Mouse (Mus musculus) adrenal gland, adult 2 months (tissue): ENCODE results near the gene Pde11a. TPM values are rescaled to one million over a fixed set of nuclear protein-coding genes. Genes with fewer than 3 reads are reported as not detected.

Experiments used
- DNase-seq: peaks from one replicate; pipeline ENCODE4 v3.0.0; 2021
- polyA plus RNA-seq: library from polyadenylated mRNA; depleted of rRNA; stranded (reverse); fragments of >200 nt; gene quantifications from 2 replicates; pipeline ENCODE4 v1.2.3, GENCODE M21; 2012
- total RNA-seq, 2 experiments: library from RNA; stranded (reverse); gene quantifications; 2 replicates each; pipeline ENCODE4 v1.2.3; 2021

Gene Pde11a
- total and polyA plus RNA-seq, 3 experiments = 0.17 to 0.31 TPM; not detected in 1

- DNase-seq = no peak
Observed at GRCm38 (mm10) chr2:76320336-76320735, 18.2 kb downstream of the Pde11a start.

- DNase-seq = no peak
Observed at GRCm38 (mm10) chr2:76319231-76319630, 19.3 kb downstream of the Pde11a start.

DNA sequence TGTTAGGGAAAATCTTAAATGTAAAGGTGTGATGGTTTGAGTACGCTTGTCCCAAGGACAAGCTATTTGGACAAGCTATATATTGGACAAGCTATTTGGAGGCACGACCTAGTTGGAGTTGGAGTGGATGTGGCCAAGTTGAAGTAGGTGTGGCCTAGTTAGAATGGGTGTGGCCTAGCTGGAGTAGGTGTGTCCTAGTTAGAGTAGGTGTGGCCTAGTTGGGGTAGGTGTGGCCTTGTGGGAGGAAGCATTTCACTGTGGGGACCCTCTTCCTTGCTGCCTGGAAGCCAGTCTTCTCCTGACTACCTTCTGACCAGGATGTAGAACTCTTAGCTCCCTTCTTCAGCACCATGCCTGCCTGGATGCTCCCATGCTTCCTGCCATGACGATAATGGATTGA, 50.9 kb downstream of the Pde11a start:
- DNase-seq = no peak

DNA sequence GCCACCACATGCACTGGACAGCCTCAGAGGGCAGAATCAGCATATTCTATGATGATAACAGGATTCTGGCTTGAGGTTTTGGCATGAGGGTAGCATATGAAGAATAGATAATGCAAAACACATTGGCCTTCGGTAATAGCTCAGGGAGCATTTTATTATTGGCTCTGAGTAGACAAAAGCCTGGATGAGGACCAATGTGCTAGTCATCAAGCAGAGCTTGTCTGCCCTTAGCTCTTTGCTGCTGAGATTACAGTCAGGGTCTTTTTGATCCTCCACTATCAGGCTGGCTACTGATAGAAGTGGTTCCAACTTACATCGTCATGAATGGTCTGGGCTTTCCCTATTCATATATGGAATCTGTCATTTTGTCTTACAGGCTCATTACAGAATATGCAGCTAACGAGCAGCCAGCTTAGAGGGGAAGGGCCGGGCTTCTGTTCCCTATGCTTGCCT, 52.3 kb downstream of the Pde11a start:
- DNase-seq = no peak

GRCm38 (mm10) chr2:76285150-76285549, 53.4 kb downstream of the Pde11a start:
- no peak for DNase-seq

GRCm38 (mm10) chr2:76283378-76284132, 55.0 kb downstream of the Pde11a start:
- no peak for DNase-seq

- DNase-seq = no peak
Observed at GRCm38 (mm10) chr2:76269494-76269893, 69.1 kb downstream of the Pde11a start.

DNA sequence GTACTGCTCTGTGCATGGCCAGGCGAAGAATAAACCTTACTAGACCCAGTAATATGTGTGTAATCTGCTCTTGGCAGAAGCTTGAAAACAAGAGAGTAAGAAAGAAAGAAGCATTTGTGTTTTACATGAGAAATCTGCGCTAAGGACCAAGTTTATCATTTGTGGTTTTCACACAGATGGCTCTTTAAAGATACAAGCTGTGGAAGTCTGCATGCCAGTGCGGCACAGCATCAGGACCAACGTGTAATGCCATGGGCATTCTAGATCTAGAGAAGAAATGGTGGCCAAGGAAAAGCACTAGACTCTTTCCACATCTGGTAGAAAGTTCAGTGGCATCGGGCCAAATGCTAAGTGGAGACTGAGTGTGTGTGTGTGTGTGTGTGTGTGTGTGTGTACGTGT, 71.2 kb downstream of the Pde11a start:
- DNase-seq = no peak

DNA sequence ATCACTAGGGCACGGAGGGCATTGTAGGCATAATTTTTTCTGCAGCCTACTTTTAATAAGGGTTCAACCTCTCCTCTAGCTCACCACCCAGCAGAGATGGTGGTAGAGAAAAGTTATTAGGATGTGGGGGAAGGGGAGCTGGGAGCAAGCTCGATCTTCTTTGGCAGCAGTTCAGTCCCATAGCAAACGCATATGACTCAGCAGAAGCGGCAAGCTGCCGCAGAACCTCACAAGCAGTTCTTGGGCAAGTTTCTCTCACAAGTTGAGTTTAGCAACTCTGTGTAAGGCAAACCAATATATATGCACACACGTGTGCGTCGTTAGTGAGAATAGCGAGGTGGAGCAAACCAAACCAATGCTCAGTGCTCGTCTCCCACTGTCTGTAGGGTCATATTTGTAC, 72.0 kb downstream of the Pde11a start:
- no peak for DNase-seq

DNA sequence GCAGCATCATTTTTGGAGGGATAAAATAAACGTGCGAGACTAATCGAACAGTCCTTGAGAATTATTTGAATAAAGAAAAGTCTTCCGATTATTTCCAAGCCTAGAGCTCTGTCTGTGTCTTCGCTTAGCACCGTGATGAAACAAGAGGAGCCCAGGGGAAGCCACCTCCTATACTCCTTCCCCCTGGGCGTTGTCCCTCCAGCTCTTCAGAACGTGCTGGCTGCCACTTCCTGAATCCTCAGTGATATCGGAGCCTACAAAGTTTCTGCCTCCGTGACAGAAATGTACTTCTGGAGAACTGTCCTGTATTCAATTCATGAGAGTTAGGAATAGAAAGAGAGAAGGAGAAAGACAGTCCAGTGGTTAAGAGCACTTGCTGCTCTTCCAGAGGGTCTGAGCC, 74.3 kb downstream of the Pde11a start:
- DNase-seq = no peak

- no peak for DNase-seq
Observed at GRCm38 (mm10) chr2:76262661-76263060, 75.9 kb downstream of the Pde11a start.

GRCm38 (mm10) chr2:76254833-76255232, 83.7 kb downstream of the Pde11a start:
- peak; percentile 17 for DNase-seq

DNA sequence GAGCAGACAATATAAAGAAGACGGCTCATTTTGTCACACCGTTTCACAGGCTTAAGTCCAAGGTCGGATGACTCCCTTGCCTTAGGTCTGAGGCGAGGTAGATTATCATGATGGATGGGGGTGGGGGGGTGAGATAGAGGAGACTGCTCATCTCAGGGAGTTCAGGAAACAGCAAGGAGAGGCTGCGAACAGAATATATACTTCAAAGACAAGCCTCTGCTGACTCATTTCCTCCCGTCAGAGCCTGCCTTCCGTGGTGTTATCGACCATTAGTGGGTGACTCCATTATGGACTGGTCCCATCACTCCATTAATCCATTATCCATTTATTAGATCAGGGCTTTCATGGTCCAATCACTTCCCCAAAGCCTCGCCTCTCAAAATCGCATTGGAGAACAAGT, 87.2 kb downstream of the Pde11a start:
- no peak for DNase-seq

DNA sequence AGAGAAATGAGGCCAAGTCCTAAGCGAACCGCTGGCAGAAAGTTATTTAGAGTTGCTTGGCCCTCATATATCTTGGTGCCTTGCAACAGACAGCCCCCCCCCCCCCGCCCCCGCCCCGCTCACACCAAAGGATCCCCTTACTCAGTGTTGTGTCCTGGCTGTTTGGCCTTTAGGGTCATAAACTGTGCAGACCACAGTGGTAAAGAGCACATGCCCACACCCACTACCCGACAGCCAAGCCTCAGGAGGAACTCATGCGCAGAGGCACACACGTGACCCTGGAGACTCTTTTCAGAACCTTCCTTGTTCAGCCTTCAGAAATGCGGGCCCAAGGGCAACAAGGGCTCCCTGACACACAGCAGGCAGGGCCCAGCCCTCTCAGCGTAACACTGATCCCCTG, 90.3 kb downstream of the Pde11a start:
- no peak for DNase-seq

DNA sequence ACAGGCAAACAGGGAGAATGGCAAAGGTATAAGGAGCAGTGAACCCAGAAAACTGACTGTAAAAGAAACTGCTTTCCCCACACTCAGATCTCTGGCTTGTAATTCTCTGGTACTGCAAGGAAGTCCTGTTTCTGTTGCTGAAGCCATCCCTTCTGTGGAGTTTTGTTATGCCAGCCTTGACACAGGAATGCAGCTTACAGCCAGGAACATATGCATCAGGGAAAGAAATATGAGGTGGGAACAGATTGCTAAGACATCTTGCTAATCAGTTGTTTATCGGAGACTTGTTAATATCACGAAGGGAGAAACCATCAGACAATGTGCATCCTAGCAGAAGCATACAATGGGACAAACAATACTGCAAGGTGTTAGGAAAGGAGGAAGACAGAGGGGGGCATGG, 99.4 kb downstream of the Pde11a start:
- no peak for DNase-seq

- no peak for DNase-seq
Observed at GRCm38 (mm10) chr2:76238496-76238895, 100.1 kb downstream of the Pde11a start.

- no peak for DNase-seq
Observed at GRCm38 (mm10) chr2:76237638-76238420, 100.7 kb downstream of the Pde11a start.

DNA sequence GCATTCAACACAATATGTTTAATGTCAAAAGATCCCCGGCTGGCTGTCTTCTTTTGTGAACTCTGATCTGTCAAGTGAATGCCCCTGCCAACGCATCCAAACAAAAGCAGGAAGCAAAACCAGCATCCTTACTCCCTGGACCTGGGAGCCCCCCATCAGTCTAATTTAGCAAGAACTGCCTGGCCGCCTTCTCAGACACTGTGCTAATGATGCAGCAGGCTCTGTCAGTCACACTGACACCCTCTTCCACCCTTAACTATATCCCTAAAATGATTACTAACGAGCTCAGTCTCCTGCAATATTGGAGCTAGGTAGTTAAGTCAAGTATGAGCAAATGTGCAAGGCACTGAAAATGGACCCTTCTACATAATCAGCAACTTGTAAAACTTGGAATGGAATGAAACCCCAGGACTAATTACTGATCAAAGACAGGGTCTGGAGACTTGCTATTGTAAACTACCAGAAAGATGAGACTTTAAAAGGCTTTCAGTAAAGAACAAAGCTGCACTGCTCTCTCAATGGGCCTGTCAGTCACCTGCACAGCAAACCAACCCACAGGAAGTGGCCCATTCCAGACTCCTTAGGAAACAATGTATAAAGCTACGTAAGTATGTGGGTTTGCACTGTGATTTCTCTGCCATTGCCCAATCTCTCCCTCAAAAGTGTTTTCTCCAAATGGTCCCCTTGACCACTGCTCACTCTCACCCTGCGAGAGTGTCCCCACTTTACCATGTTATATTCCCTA, 118.0 kb downstream of the Pde11a start:
- no peak for DNase-seq

- DNase-seq = no peak
Observed at GRCm38 (mm10) chr2:76219540-76219939, 119.0 kb downstream of the Pde11a start.

- DNase-seq = peak; percentile 13
Observed at GRCm38 (mm10) chr2:76216146-76216545, 122.4 kb downstream of the Pde11a start.

DNA sequence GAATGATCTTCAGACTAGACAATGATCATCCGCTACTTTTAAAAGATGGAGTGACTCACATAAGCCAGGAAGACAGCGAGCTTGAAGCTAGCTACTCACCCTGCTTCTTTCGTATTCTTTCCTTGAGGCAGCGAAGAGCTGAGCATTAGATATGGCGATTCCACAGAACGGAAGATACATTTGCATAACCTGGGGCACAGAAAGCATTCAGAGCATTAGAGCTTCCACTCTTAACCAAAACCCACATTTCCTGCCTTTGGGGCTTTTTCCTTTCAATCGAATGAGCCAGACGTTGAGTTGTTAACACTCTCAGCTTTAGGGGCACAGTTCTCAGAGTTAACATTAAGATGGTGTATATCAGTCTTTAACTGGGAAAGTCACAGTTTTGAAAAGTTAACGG, 123.4 kb downstream of the Pde11a start:
- no peak for DNase-seq

- DNase-seq = no peak
Observed at GRCm38 (mm10) chr2:76185126-76185525, 153.4 kb downstream of the Pde11a start.

GRCm38 (mm10) chr2:76162822-76163221, 175.8 kb downstream of the Pde11a start:
- DNase-seq = no peak
